Mouse (Mus musculus) left cerebral cortex, postnatal 10 days (tissue): Measurements from ENCODE around the gene Fam104a. TPM values are rescaled to one million over a fixed set of nuclear protein-coding genes. Genes with fewer than 3 reads are reported as not detected.

Experiments used
- DNase-seq, 2 experiments: peaks; one replicate each; pipeline ENCODE4 v3.0.0; 2021 to 2022; ENCODE audit warnings: low spot score in 2 of 2, mixed read lengths in 1 of 2; ENCODE audit errors: extremely low spot score in 1 of 2
- intact Hi-C: fragments of 180-260 bp; cut with DNase I; formaldehyde crosslinking; loops from one replicate; pipeline ENCODE4 v1.15.1; 2025
- total RNA-seq, 2 experiments: library from RNA; stranded (reverse); gene quantifications; 2 replicates each; pipeline ENCODE4 v1.2.3; 2021

Fam104a gene
- total RNA-seq, result 10 to 100 TPM; 24.2 to 25.0 TPM

GRCm38 (mm10) chr11:113683957-113684706, at the start of gene Fam104a, which contains the start of gene D11Wsu47e:
TSS of gene Fam104a (minus strand) at chr11:113684155.
TSS of gene D11Wsu47e (plus strand) at chr11:113684412.
- intact Hi-C loops, result no loop called here
- DNase-seq, result peak; percentile 89 to 96

DNA sequence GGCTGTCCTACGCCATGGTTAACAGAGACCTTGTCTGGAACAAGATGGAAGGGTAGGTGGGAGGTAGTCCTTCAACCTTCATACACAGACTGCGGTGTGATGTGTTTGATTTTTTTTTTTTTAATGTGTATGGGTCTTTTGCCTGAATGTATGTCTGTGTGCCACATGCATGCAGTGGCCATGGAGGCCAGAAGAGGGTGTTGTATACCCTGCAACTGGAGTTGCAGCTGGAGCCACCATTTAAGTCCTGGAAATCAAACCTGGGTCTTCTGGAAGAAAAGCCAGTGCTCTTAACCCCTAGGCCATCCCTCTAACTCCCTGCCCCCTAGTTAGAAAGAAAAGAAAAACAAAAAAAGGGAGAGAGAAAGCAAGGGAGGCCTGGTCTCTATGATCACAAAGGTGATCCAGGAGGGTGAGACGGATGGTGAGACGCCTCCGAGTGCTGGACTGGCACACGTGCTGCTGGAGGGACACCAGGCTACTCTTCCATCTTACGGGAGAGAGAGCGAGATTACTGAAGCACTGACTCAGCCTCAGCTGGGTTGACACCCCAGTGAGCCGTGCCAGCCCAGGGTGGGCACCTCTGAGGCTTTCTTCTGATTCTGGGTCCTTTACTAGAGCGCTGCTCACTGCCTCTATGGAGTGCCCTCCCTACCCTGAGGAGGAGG, 48.1 kb upstream of the Fam104a start:
- intact Hi-C loops, result no loop called here
- no peak for DNase-seq

DNA sequence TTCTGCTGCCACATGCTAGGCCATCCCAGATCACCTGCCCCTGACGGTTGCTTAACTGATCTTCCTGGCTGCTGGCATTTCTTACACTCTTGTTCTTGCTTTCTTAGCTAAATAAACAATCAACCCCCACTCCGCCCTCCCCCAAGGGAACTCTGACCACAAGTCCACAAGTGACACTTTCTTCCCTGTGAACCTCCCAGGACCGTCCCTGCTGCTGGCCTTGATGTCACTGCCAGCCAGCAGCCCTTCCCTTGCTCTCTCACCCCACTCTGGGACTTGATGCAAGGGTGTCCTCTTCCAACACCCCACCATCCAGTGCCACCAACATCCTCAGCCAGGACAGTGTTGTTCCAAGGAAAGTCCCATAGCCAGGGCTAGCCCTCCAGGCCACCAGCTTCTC, 46.9 kb upstream of the Fam104a start:
- no peak for DNase-seq
- intact Hi-C loops, result no loop called here

GRCm38 (mm10) chr11:113729917-113730316, 46.0 kb upstream of the Fam104a start:
- intact Hi-C loops, result no loop called here
- peak in 1 of 2 experiments; percentile 48 for DNase-seq

- DNase-seq, result peak in 1 of 2 experiments; percentile 70
- intact Hi-C loops, result no loop called here
These were observed 45.3 kb upstream of the Fam104a start for GRCm38 (mm10) chr11:113729239-113729638.

DNA sequence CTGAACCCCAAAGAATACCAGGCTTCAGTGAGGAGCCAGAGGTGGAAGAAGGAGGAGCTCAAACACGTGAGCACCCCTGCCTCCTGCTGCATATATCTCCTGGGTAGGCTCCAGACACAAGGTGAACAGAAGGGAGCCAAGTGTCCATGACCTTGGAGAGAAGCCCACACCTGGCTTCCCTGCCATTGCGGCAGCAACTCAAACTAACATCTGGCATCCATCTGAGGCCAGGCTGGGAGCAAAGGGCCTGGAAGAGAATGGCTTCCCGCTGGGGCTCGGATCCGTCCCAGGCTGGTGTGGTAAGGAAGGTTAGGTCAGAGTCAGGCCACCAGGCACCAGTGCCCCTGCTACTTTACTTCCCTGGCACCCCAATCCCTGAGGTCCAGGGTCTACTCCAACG, 44.0 kb upstream of the Fam104a start:
- DNase-seq, result no peak
- intact Hi-C loops, result no loop called here

GRCm38 (mm10) chr11:113726994-113727888, 43.3 kb upstream of the Fam104a start:
- intact Hi-C loops, result no loop called here
- no peak for DNase-seq

DNA sequence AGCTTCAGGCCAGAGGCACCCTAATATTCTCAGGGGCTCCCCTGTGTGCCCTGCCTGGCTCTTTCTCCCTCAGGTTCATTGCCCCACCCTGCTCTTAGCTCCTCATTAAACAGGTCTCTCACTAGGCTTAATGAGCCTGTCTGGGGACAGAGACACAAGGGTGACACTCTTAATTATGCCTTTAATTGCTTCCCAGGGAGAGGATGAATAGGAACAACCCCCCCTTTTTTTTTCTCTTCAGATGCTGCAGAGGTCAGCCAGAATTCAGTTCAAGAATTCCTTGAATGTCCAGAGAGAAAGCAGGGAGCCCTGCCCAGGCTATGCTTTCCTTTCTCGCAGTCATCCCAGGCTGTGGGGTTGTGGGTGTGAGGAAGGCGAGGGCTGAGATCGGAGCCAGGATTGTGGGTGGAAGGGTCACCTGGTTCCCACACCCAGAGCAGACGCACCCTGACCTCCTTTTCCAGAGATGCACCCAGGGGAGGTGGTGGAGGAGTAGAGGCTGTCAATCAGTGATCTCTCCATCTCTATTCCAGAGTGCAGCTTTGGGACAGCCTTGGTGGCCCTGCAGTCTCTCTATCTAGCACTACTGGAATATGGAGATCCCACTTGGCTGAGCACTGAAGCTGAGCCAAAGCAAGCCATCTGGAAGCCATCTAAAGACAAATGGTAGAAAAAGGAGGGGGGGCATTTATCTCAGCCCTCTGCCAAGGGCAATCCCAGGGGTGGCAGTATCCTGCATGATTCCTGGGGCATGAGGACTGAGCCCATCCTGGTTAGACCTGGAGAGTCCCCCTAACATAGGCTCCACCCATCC, 41.5 kb upstream of the Fam104a start:
- intact Hi-C loops, result no loop called here

GRCm38 (mm10) chr11:113722405-113723090, 38.6 kb upstream of the Fam104a start:
- peak in 1 of 2 experiments; percentile 55 for DNase-seq

More for the DNA sequence above, 41.5 kb upstream of the Fam104a start:
- peak in 1 of 2 experiments; percentile 74 for DNase-seq

GRCm38 (mm10) chr11:113717767-113718424, 33.9 kb upstream of the Fam104a start:
- no peak for DNase-seq
- intact Hi-C loops, result no loop called here

More at GRCm38 (mm10) chr11:113722405-113723090, 38.6 kb upstream of the Fam104a start:
- intact Hi-C loops, result no loop called here

DNA sequence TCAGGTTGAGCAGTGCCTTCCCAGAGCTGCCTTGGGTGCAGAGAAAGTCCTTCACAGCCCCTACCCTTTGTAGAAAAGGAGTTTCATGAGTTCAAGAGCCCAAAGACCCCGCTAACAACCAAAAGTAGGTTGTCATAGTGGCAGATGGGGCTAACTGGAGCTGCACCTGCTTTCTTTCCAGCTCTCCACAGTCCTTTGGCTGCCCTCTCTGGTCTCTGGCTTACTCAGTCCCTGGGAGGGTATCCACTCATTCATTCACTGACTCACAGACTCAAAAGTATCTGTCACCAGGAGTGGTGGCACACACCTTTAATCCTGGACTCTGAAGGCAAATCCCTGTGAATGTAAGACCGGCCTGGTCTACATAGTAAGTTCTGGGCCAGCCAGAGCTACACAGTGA, 32.2 kb upstream of the Fam104a start:
- DNase-seq, result no peak
- intact Hi-C loops, result no loop called here

GRCm38 (mm10) chr11:113715078-113715674, 31.2 kb upstream of the Fam104a start:
- intact Hi-C loops, result no loop called here
- DNase-seq, result no peak

GRCm38 (mm10) chr11:113711061-113711460, 27.1 kb upstream of the Fam104a start:
- DNase-seq, result no peak
- intact Hi-C loops, result no loop called here

- intact Hi-C loops, result no loop called here
- peak in 1 of 2 experiments; percentile 62 for DNase-seq
These were observed 26.4 kb upstream of the Fam104a start for GRCm38 (mm10) chr11:113710257-113710777.

GRCm38 (mm10) chr11:113709731-113710256, 25.8 kb upstream of the Fam104a start, which contains the start of gene Cpsf4l:
TSS of gene Cpsf4l (minus strand) at chr11:113710017.
- intact Hi-C loops, result loop anchor here (10.0 kb wide), 1 partner anchor 355 kb away; the partner anchor contains the start of gene Sdk2
- DNase-seq, result no peak

DNA sequence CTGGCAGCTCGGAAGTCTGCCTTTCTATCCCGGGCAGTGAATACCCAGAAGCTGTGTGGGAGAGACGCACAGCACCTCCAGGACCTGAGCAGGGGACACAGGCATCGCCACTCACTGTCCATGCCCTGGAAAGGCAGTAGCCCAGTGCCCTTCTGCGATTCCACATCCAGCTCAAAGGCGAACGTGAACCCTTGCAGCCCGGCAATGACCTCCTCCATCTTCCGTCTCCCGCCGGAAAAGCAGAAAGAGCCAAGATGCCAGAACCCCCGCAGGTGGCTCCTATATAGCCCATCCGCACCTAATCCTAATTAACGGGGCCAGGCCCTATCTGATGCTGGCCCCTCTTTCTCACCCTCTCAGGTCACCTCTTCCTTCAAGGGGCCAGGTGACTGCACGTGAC, 25.3 kb upstream of the Fam104a start:
- DNase-seq, result no peak
- intact Hi-C loops, result loop anchor here (10.0 kb wide), 1 partner anchor 356 kb away; the partner anchor contains the start of gene Sdk2
